Mouse (Mus musculus) spleen, embryonic (tissue): Measurements from ENCODE around the gene Ucp2.

Experiments used
- CTCF ChIA-PET: fragments of 350-600 bp; sonication (Branson Sonifier 250); formaldehyde crosslinking; loops from one replicate; lab custom pipeline; 2022; lab: Charles Lee

The Ucp2 gene

GRCm38 (mm10) chr7:100493117-100493483 is at the start of gene Ucp2:
TSS of gene Ucp2 (plus strand) at chr7:100493337.
- CTCF ChIA-PET = interaction anchor here (0.6 kb wide), 1 partner anchor 301 kb away, joined by 5 read pairs; no protein-coding TSS in a partner anchor

GRCm38 (mm10) chr7:100443728-100444127 is 49.4 kb upstream of the Ucp2 start:
- CTCF ChIA-PET = no interaction called here

GRCm38 (mm10) chr7:100446271-100446670 is 46.9 kb upstream of the Ucp2 start:
- CTCF ChIA-PET = no interaction called here

- CTCF ChIA-PET = no interaction called here
Observed at GRCm38 (mm10) chr7:100448530-100448929, 44.6 kb upstream of the Ucp2 start.

- CTCF ChIA-PET = no interaction called here
Observed at GRCm38 (mm10) chr7:100448985-100449384, 44.2 kb upstream of the Ucp2 start.

GRCm38 (mm10) chr7:100458153-100458552 is 35.0 kb upstream of the Ucp2 start:
- CTCF ChIA-PET = no interaction called here

- CTCF ChIA-PET = no interaction called here
Observed at GRCm38 (mm10) chr7:100459862-100460261, 33.3 kb upstream of the Ucp2 start.

GRCm38 (mm10) chr7:100461621-100462151 is 31.5 kb upstream of the Ucp2 start:
- CTCF ChIA-PET = no interaction called here

- CTCF ChIA-PET = no interaction called here
Observed at GRCm38 (mm10) chr7:100463194-100463593, 29.9 kb upstream of the Ucp2 start.

- CTCF ChIA-PET = no interaction called here
Observed at GRCm38 (mm10) chr7:100463757-100464156, 29.4 kb upstream of the Ucp2 start.

- CTCF ChIA-PET = no interaction called here
Observed at GRCm38 (mm10) chr7:100464248-100464647, 28.9 kb upstream of the Ucp2 start.

- CTCF ChIA-PET = no interaction called here
Observed at GRCm38 (mm10) chr7:100465248-100465647, 27.9 kb upstream of the Ucp2 start.

- CTCF ChIA-PET = no interaction called here
Observed at GRCm38 (mm10) chr7:100465656-100466309, 27.4 kb upstream of the Ucp2 start.

- CTCF ChIA-PET = no interaction called here
Observed at GRCm38 (mm10) chr7:100466781-100467510, 26.2 kb upstream of the Ucp2 start.

- CTCF ChIA-PET = no interaction called here
Observed at GRCm38 (mm10) chr7:100468761-100469160, 24.4 kb upstream of the Ucp2 start.

- CTCF ChIA-PET = interaction anchor here (0.5 kb wide), 1 partner anchor 66 kb away, joined by 3 read pairs; no protein-coding TSS in a partner anchor
Observed at GRCm38 (mm10) chr7:100469502-100469901, 23.6 kb upstream of the Ucp2 start.

GRCm38 (mm10) chr7:100470796-100471406 is 22.2 kb upstream of the Ucp2 start:
- CTCF ChIA-PET = interaction anchor here (0.6 kb wide), 1 partner anchor 304 kb away, joined by 3 read pairs; no protein-coding TSS in a partner anchor

GRCm38 (mm10) chr7:100471407-100471797 is 21.7 kb upstream of the Ucp2 start:
- CTCF ChIA-PET = interaction anchor here (0.6 to 0.7 kb wide), 2 partner anchors 303 to 1931 kb away, joined by 3 to 6 read pairs; no protein-coding TSS in a partner anchor

- CTCF ChIA-PET = no interaction called here
Observed at GRCm38 (mm10) chr7:100472777-100473176, 20.4 kb upstream of the Ucp2 start, which contains the start of gene Ucp3. TSS of gene Ucp3 (plus strand) at chr7:100472990.

- CTCF ChIA-PET = no interaction called here
Observed at GRCm38 (mm10) chr7:100473846-100474454, 19.2 kb upstream of the Ucp2 start.

- CTCF ChIA-PET = no interaction called here
Observed at GRCm38 (mm10) chr7:100474680-100475079, 18.5 kb upstream of the Ucp2 start.
